In the genomic region with DNA sequence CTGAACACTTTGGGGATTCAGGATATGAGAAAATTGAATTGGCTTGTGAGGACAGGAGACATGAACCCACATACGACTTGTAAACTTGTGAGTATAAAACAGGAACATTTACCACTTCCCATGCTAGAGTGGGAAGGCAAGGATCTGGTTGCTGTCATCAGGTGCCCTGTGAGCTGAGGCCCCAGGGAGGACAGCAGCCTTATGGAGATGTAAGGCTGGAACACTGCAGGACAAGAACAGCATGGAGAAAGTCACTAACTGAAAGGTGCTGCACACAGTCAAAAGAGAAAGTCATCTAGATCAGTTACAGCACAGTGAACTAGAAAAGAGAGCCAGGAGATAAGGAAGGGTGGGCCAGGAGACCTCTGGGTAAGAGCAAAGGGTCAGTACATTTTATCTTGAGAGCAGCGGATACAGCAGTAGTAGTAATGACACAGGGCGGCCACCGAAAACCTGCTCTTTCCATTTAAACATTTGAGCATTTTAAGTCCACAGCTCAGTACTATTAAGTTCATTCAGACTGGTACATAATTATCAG, we compare ENCODE assay signal across 28 mouse cellular contexts.
DNase-seq lines count a peak whose midpoint lies in the region; ATAC-seq and TF ChIP-seq lines count a peak whose summit lies in the region.
"Had no signal": no experiment of that assay in that cellular context is flagged by ENCODE, and none has a peak within 500 bp of the region (broad histone marks: within the 10 kb centered on the region; RNA-seq: fewer than 3 reads in every experiment).

No protein-coding gene starts in this region.

- TF ChIP-seq EP300 in heart, postnatal 0 days (IDR thresholded peaks at IDR 0.05; ENCODE audit: low read depth): no peak

- H3K9ac ChIP-seq in heart, embryonic 12.5 days: no peak overlapping the region
- H3K9ac ChIP-seq in heart, postnatal 0 days (replicated peaks; ENCODE audit: low read depth, low read length): no peak overlapping the region
- H3K9ac ChIP-seq in intestine, embryonic 16.5 days (ENCODE audit: low read depth, low read length): no peak overlapping the region
- H3K9ac ChIP-seq: embryonic facial prominence, embryonic 12.5 days; hindbrain, embryonic 13.5 days; lung, embryonic 14.5 days had no signal

- DNase-seq in heart, adult 18-20 months: no peak
- no peak for DNase-seq in heart, postnatal 0 days (ENCODE audit: low spot score)
- no peak for DNase-seq in heart, postnatal 10 days
- DNase-seq: adrenal gland, adult 2 months; adrenal gland, postnatal 36 days; cerebellum, adult 8-10 months; cerebellum, postnatal 36 days; embryo, embryonic 11 days; gastrocnemius, postnatal 14 days; kidney, adult 9 months; kidney, postnatal 14 days; layer of hippocampus, adult 9-11 months; lung, embryonic 14.5 days; lung, postnatal 14 days; right cerebral cortex, postnatal 25 days; spleen, adult 18-20 months; thymus, postnatal 14 days had no signal

- peak; percentile 64 for ATAC-seq in heart, embryonic 12.5 days (ENCODE audit: insufficient number of reproducible peaks, low FRiP score)
- peak; percentile 44 for ATAC-seq in heart, postnatal 0 days (ENCODE audit: insufficient read depth, low read depth)
- peak; percentile 34; the same call in 1 of the 2 replicates for ATAC-seq in common myeloid progenitor, adult 5-6 weeks (replicated peaks; ENCODE audit: low read depth, poor library complexity, severe bottlenecking)
- ATAC-seq in megakaryocyte-erythroid progenitor cell, adult 5-6 weeks (replicated peaks; ENCODE audit: low FRiP score, low TSS enrichment, poor library complexity, severe bottlenecking): peak; percentile 70
- ATAC-seq in intestine, embryonic 16.5 days: no peak
- ATAC-seq: CD4-positive, CD25-positive, alpha-beta regulatory T cell, adult 4 months; forebrain, embryonic 14.5 days; intestine, postnatal 0 days; midbrain, embryonic 16.5 days had no signal

- H3K27ac ChIP-seq in heart, embryonic 12.5 days (ENCODE audit: poor library complexity, severe bottlenecking): peak overlapping the region; percentile 73
- 0 out of 2 replicates have a peak overlapping the region, but pooled peaks have one; percentile 19 for H3K27ac ChIP-seq in heart, postnatal 0 days (ENCODE audit: low read depth)
- no peak overlapping the region for H3K27ac ChIP-seq in intestine, embryonic 16.5 days (ENCODE audit: low read length)
- H3K27ac ChIP-seq: embryonic facial prominence, embryonic 12.5 days; hindbrain, embryonic 13.5 days had no signal

- H3K4me2 ChIP-seq in heart, embryonic 12.5 days: peak overlapping the region; percentile 50
- 0 out of 2 replicates have a peak overlapping the region, but pooled peaks have one; percentile 1 for H3K4me2 ChIP-seq in heart, postnatal 0 days (ENCODE audit: low read depth, low read length)
- H3K4me2 ChIP-seq in intestine, embryonic 16.5 days (ENCODE audit: low read depth, low read length): no peak overlapping the region
- H3K4me2 ChIP-seq: embryonic facial prominence, embryonic 12.5 days; hindbrain, embryonic 13.5 days; lung, embryonic 14.5 days; midbrain, embryonic 11.5 days had no signal

- WGBS in heart, embryonic 12.5 days: 25% methylated on average over 4 of the region's 4 CpGs
- WGBS in heart, postnatal 0 days: 33% methylated on average over 4 of the region's 4 CpGs
- WGBS in intestine, embryonic 16.5 days: 74% methylated on average over 4 of the region's 4 CpGs

- no peaks in the 10 kb centered on the region for H3K27me3 ChIP-seq in heart, embryonic 12.5 days (replicated peaks)
- no peaks in the 10 kb centered on the region for H3K27me3 ChIP-seq in heart, postnatal 0 days (ENCODE audit: control insufficient read depth, insufficient read depth, low read length)
- no peaks in the 10 kb centered on the region for H3K27me3 ChIP-seq in intestine, embryonic 16.5 days (replicated peaks; ENCODE audit: control insufficient read depth, insufficient read depth, low read length)
- H3K27me3 ChIP-seq: embryonic facial prominence, embryonic 12.5 days; hindbrain, embryonic 13.5 days had no signal

- TF ChIP-seq CTCF in heart, postnatal 0 days (IDR thresholded peaks at IDR 0.05; ENCODE audit: low read depth): no peak

- H3K36me3 ChIP-seq in heart, embryonic 12.5 days: peaks cover 38% of the 10 kb centered on the region
- H3K36me3 ChIP-seq in heart, postnatal 0 days (replicated peaks; ENCODE audit: control insufficient read depth, insufficient read depth, low read length): peaks cover 30% of the 10 kb centered on the region
- H3K36me3 ChIP-seq in intestine, embryonic 16.5 days (ENCODE audit: control insufficient read depth, insufficient read depth, low read length): peaks cover 7% of the 10 kb centered on the region; the same call in 1 of the 2 replicates

- H3K4me3 ChIP-seq in heart, embryonic 12.5 days: 0 out of 2 replicates have a peak overlapping the region, but pooled peaks have one; percentile 13
- H3K4me3 ChIP-seq in heart, postnatal 0 days (ENCODE audit: low read depth, low read length): no peak overlapping the region
- H3K4me3 ChIP-seq in intestine, embryonic 16.5 days (ENCODE audit: low read length): no peak overlapping the region
- H3K4me3 ChIP-seq: embryonic facial prominence, embryonic 12.5 days; hindbrain, embryonic 13.5 days had no signal

- H3K9me3 ChIP-seq in heart, embryonic 12.5 days (replicated peaks): no peaks in the 10 kb centered on the region
- no peaks in the 10 kb centered on the region for H3K9me3 ChIP-seq in heart, postnatal 0 days (replicated peaks; ENCODE audit: control insufficient read depth, low read length)
- no peaks in the 10 kb centered on the region for H3K9me3 ChIP-seq in intestine, embryonic 16.5 days (ENCODE audit: control insufficient read depth, low read length)
- H3K9me3 ChIP-seq: embryonic facial prominence, embryonic 12.5 days; hindbrain, embryonic 13.5 days had no signal

- intact Hi-C loops in heart, postnatal 10 days (cut with DNase I): no loop called here

- H3K4me1 ChIP-seq in heart, embryonic 12.5 days (replicated peaks): peaks cover 63% of the 10 kb centered on the region
- peaks cover 17% of the 10 kb centered on the region for H3K4me1 ChIP-seq in heart, postnatal 0 days (ENCODE audit: control insufficient read depth, insufficient read depth)
- H3K4me1 ChIP-seq in intestine, embryonic 16.5 days (ENCODE audit: control insufficient read depth, insufficient read depth, low read length): no peaks in the 10 kb centered on the region
- H3K4me1 ChIP-seq: embryonic facial prominence, embryonic 12.5 days; hindbrain, embryonic 13.5 days had no signal
